Mouse (Mus musculus): Measurements from ENCODE around the gene Syt6.
"Not testable (repeated sequence)": the region's sequence is repeated elsewhere in the genome, so short reads cannot be mapped to it uniquely, and the experiment has no call there.

The Syt6 gene

DNA sequence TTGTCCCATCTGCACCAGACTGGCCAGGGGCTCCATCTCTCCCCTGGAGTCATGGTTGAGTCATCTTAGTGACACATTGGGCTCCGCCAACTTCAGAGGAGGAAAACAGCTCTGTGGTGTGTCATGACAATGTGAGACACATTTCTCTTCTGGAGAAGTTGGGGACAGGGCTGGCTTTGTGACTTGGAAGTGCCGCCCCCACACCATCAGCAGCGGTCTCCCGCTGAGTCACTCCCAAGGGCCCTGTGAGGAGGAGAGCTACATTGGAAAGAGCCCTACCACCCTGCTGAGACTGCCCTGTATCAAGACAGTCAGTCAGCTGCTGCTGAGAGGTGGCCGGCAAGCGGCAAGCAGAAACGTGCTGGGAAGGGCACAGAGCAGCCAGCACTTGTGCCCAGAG is 26.0 kb downstream of the Syt6 start:
- no peak for DNase-seq (ENCODE audit: low spot score in 2 of 2)

DNA sequence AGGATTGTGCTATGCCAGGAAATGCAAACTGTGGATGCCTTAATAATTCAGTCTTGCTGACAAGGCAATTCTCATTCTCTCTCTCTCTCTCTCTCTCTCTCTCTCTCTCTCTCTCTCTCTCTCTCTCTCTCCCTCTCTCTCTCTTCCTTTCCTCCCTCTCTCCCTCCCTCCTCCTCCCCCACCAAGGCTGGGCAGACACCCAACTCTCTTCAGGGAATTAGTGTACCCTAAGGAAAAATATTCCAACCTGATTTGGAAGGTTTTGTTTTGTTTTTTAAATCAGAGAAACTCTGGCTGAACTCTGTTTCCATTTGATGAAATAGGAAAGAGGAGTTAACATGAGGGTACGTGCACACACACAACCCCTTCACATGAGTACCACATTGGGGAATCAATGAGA is 26.5 kb downstream of the Syt6 start:
- no peak for DNase-seq (ENCODE audit: low spot score in 2 of 2)

DNA sequence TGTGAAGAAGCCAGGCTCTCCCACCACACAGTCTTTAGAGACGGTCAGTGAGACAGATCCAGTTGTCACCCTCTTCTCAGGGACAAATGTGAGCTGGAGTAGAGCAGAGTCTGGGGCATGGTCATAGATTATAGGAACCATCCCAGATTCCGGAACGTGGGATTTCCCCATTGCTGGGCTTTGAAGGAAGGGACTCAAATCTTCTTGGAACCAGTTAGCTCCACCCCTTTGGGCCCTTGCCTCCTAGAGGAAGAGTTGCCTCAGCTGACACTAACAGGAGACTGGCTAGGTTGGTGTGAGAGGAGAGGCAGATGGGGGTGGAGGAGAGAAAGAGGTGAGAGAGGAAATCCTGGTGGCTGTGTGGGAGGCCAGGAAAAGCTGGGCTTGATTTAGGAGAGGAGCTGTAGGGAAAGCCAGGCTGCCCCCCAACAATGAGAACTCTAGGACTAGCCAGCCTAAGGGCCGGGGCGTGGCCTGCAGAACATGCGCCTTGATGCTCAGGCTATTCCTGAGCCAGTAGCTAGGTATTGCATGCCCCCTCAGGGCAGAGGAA is 31.1 kb downstream of the Syt6 start:
- no peak for DNase-seq (ENCODE audit: low spot score in 2 of 2)

DNA sequence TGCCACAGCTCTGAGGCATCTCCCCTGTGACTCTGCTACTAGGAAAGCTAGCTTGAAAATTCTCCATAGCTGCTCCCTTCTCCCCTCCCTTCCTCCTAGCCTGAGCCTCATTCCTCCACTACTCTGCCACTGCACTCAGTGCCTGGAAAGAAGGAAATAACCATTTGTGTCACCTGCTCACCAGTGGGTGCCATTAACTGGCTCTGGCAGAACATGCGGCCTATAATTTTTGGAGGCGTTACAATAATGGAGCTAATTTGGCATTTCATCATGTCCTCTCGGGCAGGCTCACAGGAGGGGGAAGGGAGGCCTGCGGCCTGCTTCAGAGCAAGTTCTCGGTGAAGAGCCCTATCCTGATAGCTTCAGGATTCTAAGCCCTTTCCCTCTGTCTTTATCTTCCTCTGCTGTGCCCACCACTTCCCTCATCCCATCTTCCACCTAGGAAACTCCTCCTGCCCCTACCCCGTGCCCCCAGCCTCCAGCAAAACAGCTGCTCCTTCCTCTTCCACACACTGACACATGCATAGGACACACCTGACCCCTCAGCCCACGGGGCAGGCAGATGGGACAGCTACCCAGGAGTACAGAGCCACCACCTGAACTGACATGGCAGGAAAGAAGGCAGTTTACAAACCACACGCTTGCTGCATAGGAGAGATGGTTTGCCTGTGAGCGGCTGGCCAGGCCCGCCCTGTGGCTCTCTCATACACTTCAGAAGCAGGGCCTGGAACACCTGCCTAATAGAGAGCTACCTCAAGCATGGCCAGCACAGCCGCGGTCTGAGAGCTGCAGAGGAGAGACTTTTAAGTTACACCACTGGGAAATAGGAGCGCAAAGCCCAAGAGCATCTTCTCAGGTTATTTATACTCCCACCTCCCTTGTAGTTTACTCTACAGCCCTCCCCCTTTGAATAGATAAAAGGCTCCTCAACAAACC is 31.9 kb downstream of the Syt6 start:
- no peak for DNase-seq (ENCODE audit: low spot score in 2 of 2)

- no peak for DNase-seq (ENCODE audit: low spot score in 2 of 2)
Observed at GRCm38 (mm10) chr3:103610231-103610630, 35.2 kb downstream of the Syt6 start.

GRCm38 (mm10) chr3:103612636-103613355 is 37.8 kb downstream of the Syt6 start:
- no peak for DNase-seq (ENCODE audit: low spot score in 2 of 2)

DNA sequence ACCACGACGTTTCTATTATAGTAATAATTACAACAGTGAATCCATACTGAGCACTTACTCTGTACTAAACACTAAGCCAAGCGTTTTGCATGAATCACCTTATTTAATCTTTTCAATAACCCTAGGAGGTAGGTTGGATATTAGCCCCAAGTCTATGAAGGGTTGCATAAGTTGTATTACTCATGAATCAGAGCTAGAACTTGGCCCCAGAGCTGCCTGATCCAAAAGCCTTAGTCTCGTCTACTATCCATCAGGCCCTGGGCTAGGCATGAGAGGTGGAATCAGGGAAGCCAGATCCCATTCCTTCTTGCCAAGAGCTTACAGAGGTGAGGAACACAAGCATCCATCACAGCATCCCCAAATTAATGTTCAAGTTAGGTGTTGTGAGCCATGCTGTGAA is 40.6 kb downstream of the Syt6 start:
- DNase-seq (ENCODE audit: low spot score in 2 of 2) = no peak

GRCm38 (mm10) chr3:103616981-103617380 is 42.0 kb downstream of the Syt6 start:
- no peak for DNase-seq (ENCODE audit: low spot score in 2 of 2)

- DNase-seq (ENCODE audit: low spot score in 2 of 2) = no peak
Observed at GRCm38 (mm10) chr3:103620101-103620500, 45.1 kb downstream of the Syt6 start.

DNA sequence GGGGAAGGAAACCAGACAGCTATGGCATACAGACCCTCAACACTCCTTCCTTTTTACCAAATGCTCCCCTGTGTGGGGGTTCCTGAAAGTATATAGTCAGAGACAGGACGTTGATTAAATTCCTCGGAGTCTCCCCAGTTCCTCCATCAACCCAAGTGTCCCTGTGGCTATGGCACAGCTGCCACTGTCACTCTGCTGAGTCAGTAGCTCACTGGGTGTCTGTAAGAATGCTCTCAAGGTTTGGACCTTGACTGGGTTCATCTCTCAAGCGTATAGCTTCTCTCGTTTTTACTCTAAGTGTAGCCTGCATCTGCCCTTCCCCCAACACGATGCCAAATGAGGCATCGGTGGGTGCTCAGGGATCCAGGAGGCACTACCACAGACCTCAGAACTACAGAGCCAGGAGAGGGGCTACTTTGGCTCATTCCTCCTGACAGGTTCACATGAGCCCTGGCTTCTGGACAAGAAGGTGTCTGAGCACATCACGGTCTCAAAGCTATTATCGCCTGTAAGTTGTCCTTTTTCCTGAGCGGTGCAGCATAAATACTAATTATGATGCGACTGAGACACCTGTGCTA is 49.0 kb downstream of the Syt6 start:
- no peak for DNase-seq (ENCODE audit: low spot score in 2 of 2)

- no peak for DNase-seq (ENCODE audit: low spot score in 2 of 2)
Observed at GRCm38 (mm10) chr3:103624591-103625051, 49.6 kb downstream of the Syt6 start.

DNA sequence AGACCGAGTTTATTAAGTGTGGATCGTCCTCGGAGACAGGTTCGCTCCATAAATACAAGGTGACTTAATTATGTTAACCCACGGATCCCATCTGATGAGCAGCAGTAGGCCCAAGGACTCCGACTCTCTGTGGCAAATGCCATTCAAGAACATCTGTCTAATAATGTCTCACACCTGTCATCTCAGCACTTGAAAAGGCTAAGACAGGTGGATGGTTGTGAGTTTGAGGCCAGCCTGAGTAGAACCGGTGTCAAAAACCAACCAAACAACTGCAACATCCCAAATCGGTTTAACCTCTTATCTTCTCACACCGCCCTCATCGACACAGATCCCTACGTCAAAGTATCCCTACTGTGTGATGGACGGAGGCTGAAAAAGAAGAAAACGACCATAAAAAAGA is 50.1 kb downstream of the Syt6 start:
- DNase-seq (ENCODE audit: low spot score in 2 of 2) = no peak

GRCm38 (mm10) chr3:103626481-103626880 is 51.5 kb downstream of the Syt6 start:
- no peak for DNase-seq (ENCODE audit: low spot score in 2 of 2)

DNA sequence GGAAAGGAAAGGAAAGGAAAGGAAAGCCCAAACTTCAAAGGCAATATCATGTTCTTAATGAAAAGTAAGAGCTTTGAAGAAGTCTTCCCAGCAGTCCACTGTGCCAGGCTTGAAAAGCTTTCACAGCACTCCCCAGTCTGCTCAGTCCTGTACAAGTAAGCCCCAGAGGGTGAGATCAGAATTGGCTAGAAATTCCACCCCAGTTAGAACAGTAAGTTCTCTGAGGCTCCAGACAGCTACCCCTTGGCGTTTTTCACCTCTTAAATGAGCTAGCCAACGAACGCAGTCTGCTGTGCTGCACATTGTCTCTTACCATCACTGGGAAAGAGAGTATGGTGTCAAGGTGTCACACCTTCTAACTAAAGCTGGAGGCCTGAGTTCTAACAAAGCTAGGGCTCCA is 52.6 kb downstream of the Syt6 start:
- no peak for DNase-seq (ENCODE audit: low spot score in 2 of 2)

- DNase-seq (ENCODE audit: low spot score in 2 of 2) = no peak
Observed at GRCm38 (mm10) chr3:103633124-103633523, 58.1 kb downstream of the Syt6 start.

GRCm38 (mm10) chr3:103633831-103634230 is 58.8 kb downstream of the Syt6 start:
- DNase-seq (ENCODE audit: low spot score in 2 of 2) = no peak

GRCm38 (mm10) chr3:103634256-103634655 is 59.2 kb downstream of the Syt6 start:
- no peak for DNase-seq (ENCODE audit: low spot score in 2 of 2)

- DNase-seq (ENCODE audit: low spot score in 2 of 2) = no peak
Observed at GRCm38 (mm10) chr3:103637641-103638040, 62.6 kb downstream of the Syt6 start.

- no peak for DNase-seq (ENCODE audit: low spot score in 2 of 2)
Observed at GRCm38 (mm10) chr3:103640226-103640803, 65.3 kb downstream of the Syt6 start.

DNA sequence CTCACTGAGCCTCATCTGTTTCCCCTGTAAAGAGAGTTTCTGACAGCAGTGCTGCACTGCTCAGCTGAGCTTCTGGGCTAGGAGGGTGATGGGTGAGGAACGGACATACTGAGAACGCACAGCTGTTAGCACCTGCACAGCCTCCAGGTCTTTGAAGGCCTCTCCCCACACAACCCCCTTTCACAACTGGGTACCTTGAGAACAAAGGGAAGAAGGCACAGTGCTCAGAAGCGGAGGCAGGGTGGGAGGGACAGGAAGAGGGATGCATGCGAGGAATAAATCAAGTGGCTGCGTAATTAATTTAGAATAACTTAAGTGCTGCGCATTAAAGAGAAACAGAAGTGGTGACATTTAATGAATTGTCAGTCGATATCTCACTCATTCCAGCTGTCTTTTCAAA is 66.3 kb downstream of the Syt6 start:
- peak; percentile 70 to 85 for DNase-seq (ENCODE audit: low spot score in 2 of 2)

DNA sequence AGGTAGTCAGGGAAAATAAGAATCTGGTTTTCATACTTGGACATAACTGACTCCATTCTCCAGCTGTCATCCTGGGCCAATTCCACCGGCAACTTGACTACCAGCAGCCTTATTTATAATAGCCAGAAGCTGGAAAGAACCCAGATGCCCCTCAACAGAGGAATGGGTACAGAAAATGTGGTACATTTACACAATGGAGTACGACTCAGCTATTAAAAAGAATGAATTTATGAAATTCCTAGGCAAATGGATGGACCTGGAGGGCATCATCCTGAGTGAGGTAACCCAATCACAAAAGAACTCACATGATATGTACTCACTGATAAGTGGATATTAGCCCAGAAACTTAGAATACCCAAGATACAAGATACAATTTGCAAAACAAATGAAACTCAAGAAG is 70.9 kb downstream of the Syt6 start, which contains the start of gene Atg4a-ps:
Atg4a-ps (minus strand) TSS at position 101 of the 400 bp plus-strand sequence.
- DNase-seq (ENCODE audit: low spot score in 2 of 2) = not testable (repeated sequence)
